Mouse (Mus musculus) midbrain, embryonic 14.5 days (tissue): Measurements from ENCODE around the gene Tepsin. TPM values are rescaled to one million over a fixed set of nuclear protein-coding genes. Genes with fewer than 3 reads are reported as not detected.
A peak's percentile ranks its signal among the peaks of the same experiment; 100 is the strongest.

Source experiments
- ATAC-seq: fragments of 200-750 bp; cut with Nextera tagmentation; 2 replicates; pipeline ENCODE4 v1.8.0; 2017; ENCODE audit warnings: moderate number of reproducible peaks, moderate library complexity; ENCODE audit not compliant: low FRiP score, low TSS enrichment
- DNase-seq: peaks from one replicate; pipeline ENCODE4 v3.0.0-alpha.2; 2015
- H3K27ac ChIP-seq: fragments of 300-500 bp; sonication (generic); replicated peaks from 2 replicates; pipeline ENCODE4 v1.5.1; 2014; ENCODE audit warnings: mild to moderate bottlenecking, low read depth, low read length, moderate library complexity
- H3K27me3 ChIP-seq: fragments of 300-500 bp; sonication (generic); 2 replicates; pipeline ENCODE4 v1.6.1; 2014; ENCODE audit warnings: low read length, control low read depth, mixed read lengths; ENCODE audit not compliant: control insufficient read depth, insufficient read depth
- H3K36me3 ChIP-seq: fragments of 300-500 bp; sonication (generic); 2 replicates; pipeline ENCODE4 v1.6.1; 2014; ENCODE audit warnings: low read length, control low read depth; ENCODE audit not compliant: control insufficient read depth, insufficient read depth
- H3K4me1 ChIP-seq: fragments of 300-500 bp; sonication (generic); 2 replicates; pipeline ENCODE4 v1.6.1; 2014; ENCODE audit warnings: mild to moderate bottlenecking, antibody characterized with exemption, low read length, control low read depth; ENCODE audit not compliant: control insufficient read depth, insufficient read depth
- H3K4me2 ChIP-seq: fragments of 300-500 bp; sonication (generic); 2 replicates; pipeline ENCODE4 v1.6.1; 2014; ENCODE audit warnings: mild to moderate bottlenecking, low read length, moderate library complexity
- H3K4me3 ChIP-seq: fragments of 300-500 bp; sonication (generic); replicated peaks from 2 replicates; pipeline ENCODE4 v1.5.1; 2014; ENCODE audit warnings: low read depth, low read length
- H3K9ac ChIP-seq: fragments of 300-500 bp; sonication (generic); replicated peaks from 2 replicates; pipeline ENCODE4 v1.6.1; 2014; ENCODE audit warnings: mild to moderate bottlenecking, low read length, moderate library complexity
- H3K9me3 ChIP-seq: fragments of 300-500 bp; sonication (generic); 2 replicates; pipeline ENCODE4 v1.6.1; 2016; ENCODE audit warnings: low read length, control low read depth, mixed read lengths; ENCODE audit not compliant: control insufficient read depth
- WGBS: fragments of 180-500 bp; shearing (Covaris S2); extraction: QIAGEN DNeasy Blood & Tissue Kit; methylation state at CpG from one replicate; pipeline ENCODE4 v1.1.7; 2014; 5-methylcytosine and 5-hydroxymethylcytosine counted together
- polyA plus RNA-seq: library from polyadenylated mRNA; unstranded; fragments of >200 nt; fragmentation: Nextera tagmentation; extraction: Ambion mirVana; gene quantifications from 2 replicates; pipeline ENCODE4 v1.2.1, GENCODE M21; 2014

The Tepsin gene
- polyA plus RNA-seq, 1 experiment from 2014 or later = 18.0 TPM

DNA sequence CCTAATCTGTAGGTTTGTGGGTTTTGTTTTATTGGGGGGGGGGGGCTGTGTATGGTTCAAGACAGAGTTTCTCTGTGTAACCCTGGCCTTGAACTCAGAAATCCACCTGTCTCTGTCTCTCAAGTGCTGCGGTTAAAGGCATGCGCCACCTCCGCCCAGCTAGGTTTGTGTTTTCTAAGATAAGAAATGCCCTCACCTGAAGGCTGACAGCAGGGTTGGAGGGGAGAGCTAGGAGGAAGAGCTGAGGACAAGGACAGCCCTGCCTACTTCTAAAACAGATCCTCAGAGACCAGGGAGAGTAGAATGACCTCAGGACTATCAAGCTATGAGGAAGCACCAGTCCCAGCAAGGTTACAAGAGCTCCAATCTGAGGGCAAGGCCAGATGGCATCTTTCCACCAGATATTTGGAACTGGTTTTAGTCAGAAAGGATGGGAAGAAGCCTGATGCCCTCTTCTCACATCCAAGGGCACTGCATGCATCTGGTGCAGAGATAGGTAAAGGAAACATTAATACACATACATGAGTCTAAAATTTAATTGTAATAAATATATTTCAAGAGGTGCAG, 5.0 kb upstream of the Tepsin start:
- no peak for ATAC-seq
- Histone ChIP-seq H3K27ac (no peak overlapping the region), H3K4me2 (no peak overlapping the region), H3K4me1 (0 out of 2 replicates have a peak, but pooled peaks cover 4% of the 10 kb centered on the region), H3K27me3 (no peaks in the 10 kb centered on the region), H3K4me3 (no peak overlapping the region), H3K9me3 (no peaks in the 10 kb centered on the region), H3K36me3 (peaks cover 42% of the 10 kb centered on the region), H3K9ac (no peak overlapping the region)
- no peak for DNase-seq
- WGBS = 96% methylated on average over 3 of the region's 3 CpGs

DNA sequence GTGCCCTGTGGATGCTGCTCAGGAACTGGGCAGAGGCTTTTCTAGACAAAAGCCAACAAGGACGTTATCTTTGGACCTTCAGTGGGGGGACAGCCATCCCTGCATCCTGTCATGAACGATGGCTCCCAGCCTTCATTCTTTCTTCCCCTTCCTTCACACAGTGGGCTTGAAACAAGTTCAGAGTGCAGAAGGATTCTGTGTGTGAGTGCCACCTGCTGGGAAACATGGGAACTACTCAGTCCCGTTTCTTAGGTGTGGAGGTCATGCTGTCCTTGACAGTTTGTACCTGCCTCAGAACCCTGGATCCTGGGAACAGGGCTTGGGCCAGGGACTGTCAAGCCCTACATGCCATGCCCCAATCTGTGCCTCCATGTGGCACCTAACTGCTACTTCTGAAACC, 2.5 kb upstream of the Tepsin start:
- no peak overlapping the region for H3K9ac ChIP-seq
- no peaks in the 10 kb centered on the region for H3K9me3 ChIP-seq
- no peak overlapping the region for H3K4me2 ChIP-seq
- WGBS = 0% methylated on average over 3 of the region's 3 CpGs
- no peaks in the 10 kb centered on the region for H3K27me3 ChIP-seq
- H3K36me3 ChIP-seq = peaks cover 36% of the 10 kb centered on the region
- ATAC-seq (no peak), DNase-seq (peak; percentile 88)
- H3K4me3 ChIP-seq = no peak overlapping the region
- H3K4me1 ChIP-seq = peaks cover 11% of the 10 kb centered on the region
- H3K27ac ChIP-seq = 0 out of 2 replicates have a peak overlapping the region, but pooled peaks have one; percentile 3

DNA sequence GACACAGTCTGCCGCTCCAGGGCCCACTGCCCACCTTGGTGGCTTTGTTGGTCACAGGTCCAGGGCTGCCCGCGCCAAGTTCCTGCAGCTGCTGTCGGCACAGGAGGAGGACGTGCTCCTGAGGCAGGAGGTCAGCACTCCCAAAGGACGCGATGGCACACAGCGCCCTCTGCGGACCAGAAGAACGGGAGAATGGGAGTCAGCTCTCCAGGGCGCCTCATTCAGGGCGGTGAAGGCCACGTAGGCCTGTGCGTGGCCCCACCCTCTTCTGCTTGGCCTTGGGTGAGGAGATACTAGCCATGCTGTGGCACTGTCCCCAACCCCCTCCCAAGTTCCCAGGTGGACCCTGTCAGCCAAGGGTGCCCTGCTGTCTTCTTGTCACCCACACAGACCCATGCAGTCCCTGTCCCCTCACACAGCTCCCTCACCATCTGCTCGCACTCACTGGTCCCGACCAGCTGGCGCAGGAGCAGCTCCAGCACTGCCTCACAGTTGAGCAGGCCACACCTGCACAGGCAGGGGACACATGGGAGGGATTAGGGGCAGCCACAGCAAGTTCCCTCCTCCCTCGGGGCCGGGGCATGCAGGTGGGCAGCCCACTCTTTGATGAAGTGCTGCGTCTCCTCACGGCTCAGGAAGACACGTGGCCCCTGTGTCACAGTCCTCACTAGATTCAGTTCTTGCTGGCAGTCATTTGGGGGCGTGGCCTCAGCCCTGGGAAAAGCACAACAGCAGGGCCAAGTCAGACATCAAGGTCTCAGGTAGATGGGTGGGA, 5.5 kb downstream of the Tepsin start:
- H3K9ac ChIP-seq = no peak overlapping the region
- 78% methylated on average over 23 of the region's 23 CpGs for WGBS
- no peak for ATAC-seq
- H3K4me2 ChIP-seq = no peak overlapping the region
- H3K27ac ChIP-seq = no peak overlapping the region
- peaks cover 61% of the 10 kb centered on the region for H3K36me3 ChIP-seq
- DNase-seq = no peak
- H3K4me3 ChIP-seq = no peak overlapping the region
- no peaks in the 10 kb centered on the region for H3K27me3 ChIP-seq
- peaks cover 7% of the 10 kb centered on the region for H3K4me1 ChIP-seq
- H3K9me3 ChIP-seq = no peaks in the 10 kb centered on the region

DNA sequence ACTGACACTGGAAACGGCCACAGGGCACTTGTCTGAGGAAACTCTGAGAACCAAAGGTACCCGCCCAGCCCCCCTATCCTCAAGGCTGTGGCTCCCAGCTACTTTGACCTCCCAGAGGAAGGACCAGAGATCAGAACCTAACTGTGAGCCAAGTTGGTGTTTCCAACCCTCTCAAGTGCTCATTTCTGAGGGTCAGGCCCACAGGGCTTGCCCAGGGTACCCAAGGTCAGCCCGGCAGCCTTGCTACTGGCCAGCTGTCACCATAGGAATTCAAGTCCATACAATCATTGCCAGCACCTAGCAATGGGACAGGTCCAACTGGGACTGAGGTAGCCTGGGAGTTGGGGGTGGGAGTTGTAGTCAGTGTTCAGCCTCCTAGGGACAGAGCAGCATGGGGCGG, 7.9 kb downstream of the Tepsin start:
- Histone ChIP-seq H3K4me1 (peaks cover 5% of the 10 kb centered on the region), H3K4me2 (no peak overlapping the region), H3K27me3 (no peaks in the 10 kb centered on the region), H3K4me3 (no peak overlapping the region), H3K9ac (no peak overlapping the region), H3K27ac (no peak overlapping the region), H3K9me3 (no peaks in the 10 kb centered on the region), H3K36me3 (peaks cover 56% of the 10 kb centered on the region)
- no peak for DNase-seq
- no peak for ATAC-seq
- 93% methylated on average over 4 of the region's 4 CpGs for WGBS

DNA sequence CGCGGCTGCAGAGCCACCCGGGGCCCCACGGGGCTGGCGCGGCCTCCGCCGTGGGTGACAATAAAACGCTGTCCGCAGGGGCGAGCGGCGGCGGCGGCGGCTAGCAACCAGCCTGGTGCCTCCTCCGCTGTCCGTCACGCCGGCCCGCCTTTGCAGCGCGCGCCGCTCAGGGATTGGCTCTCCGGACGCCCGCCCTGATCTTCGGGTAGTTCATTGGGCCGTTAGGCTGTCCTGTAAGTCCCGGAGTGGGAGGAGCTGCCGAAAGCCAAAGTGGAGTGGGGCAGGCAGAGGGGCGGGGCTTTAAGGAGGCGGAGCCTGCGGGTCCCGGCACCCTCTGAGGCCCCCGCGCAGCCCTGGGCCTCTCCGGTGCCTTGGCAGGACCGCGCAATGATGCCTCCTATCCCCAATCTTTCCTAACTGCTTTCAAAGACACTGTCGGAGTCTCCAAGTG, 11.8 kb downstream of the Tepsin start, which contains the start of gene Cep131:
TSS of gene Cep131 (minus strand) at position 126 of the 451 bp plus-strand sequence.
- peak within 1 kb of the TSS; percentile 86 for H3K27ac ChIP-seq
- H3K4me1 ChIP-seq = peaks cover 13% of the 10 kb centered on the region
- peaks cover 37% of the 10 kb centered on the region for H3K36me3 ChIP-seq
- H3K4me2 ChIP-seq = peak within 1 kb of the TSS; percentile 92
- H3K27me3 ChIP-seq = no peaks in the 10 kb centered on the region
- H3K9me3 ChIP-seq = no peaks in the 10 kb centered on the region
- under 1% methylated on average over 40 of the region's 42 CpGs for WGBS
- DNase-seq (peak; percentile 98), ATAC-seq (peak; percentile 98)
- peak within 1 kb of the TSS; percentile 99 for H3K4me3 ChIP-seq
- H3K9ac ChIP-seq = peak within 1 kb of the TSS; percentile 96

DNA sequence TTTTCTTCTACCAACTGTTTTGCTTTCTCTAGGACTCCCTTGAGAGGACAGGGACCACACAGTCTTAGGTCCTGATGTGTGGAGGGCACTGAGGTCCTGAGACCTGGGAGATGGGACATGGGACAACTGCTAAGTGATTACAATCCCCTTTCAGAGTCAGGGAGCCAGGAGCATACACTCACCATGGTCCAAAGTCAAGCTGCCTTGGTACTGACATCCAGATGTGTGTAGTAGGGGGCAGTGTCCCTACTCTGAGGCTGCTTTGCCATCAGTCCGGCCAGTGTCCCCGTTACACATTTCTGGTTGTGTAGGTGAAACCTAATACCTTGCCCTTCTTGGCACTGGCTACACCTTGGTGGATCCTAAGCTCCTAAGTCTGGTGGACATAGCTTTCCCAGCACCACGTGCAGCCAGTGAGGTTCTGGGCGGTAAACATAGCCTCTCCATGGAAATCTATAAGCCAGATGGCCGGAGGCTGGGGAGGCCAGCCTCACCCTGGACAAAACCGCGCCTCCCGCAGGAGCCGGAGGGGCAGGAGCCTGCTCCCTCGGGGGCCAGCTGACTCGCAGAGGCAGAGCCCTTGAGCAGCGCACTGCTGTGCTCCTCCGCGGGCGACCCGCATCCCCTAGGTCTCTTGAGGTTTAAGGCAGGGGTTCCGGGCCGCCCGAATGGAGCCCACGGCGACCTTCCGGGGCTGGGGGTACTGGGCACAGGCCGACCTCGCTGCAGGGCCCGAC, 12.5 kb downstream of the Tepsin start:
- Histone ChIP-seq H3K4me1 (peaks cover 13% of the 10 kb centered on the region), H3K27me3 (no peaks in the 10 kb centered on the region), H3K4me2 (peak overlapping the region; percentile 92), H3K36me3 (peaks cover 33% of the 10 kb centered on the region), H3K27ac (peak overlapping the region; percentile 86), H3K4me3 (peak overlapping the region; percentile 99), H3K9me3 (no peaks in the 10 kb centered on the region), H3K9ac (peak overlapping the region; percentile 96)
- DNase-seq (peak; percentile 62), ATAC-seq (peak; percentile 21)
- under 1% methylated on average over 25 of the region's 25 CpGs for WGBS

DNA sequence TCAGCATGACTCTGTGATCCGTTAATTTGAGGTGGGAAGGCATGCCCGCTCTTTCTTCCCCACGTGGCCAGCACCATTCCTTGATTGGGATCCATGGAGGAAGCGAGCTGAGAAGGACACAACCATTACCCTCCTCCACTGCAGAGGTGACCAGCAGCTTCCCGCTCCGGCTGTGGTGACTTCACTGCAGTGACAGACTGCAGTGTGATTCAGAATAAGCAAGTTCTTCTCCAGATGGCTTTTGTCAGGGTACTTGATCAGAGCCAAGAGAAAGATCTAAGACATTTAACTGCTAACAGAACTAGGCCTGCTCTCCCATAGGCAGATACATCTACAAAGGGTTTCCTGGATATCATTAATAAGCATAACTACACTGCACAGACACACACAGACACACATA, 18.2 kb downstream of the Tepsin start:
- Histone ChIP-seq H3K36me3 (peaks cover 77% of the 10 kb centered on the region), H3K4me2 (no peak overlapping the region), H3K27ac (no peak overlapping the region), H3K9ac (no peak overlapping the region), H3K4me3 (no peak overlapping the region), H3K27me3 (no peaks in the 10 kb centered on the region), H3K9me3 (no peaks in the 10 kb centered on the region), H3K4me1 (peaks cover 4% of the 10 kb centered on the region; the same call in 1 of the 2 replicates)
- ATAC-seq (no peak), DNase-seq (no peak)
- 94% methylated on average over 6 of the region's 6 CpGs for WGBS

DNA sequence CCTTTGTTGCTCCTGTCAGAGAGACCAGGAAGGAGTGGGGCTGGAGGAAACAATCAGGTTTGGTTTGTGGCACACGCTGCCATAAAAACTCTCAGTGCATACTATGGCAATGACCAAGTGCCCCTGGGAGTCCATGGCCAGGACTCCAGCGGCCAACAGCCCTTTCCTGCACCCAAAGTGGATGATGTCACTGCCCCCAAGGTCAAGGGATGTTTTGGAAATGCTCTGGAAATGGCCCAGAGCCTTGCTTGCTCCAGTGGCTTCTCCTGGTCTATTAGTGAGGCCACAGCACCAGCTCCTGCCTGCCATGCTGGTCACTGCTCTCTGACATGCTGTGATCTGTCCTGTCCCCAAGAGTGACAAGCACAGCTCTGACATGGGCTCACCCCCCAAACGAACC, 22.3 kb downstream of the Tepsin start:
- WGBS = 92% methylated on average over 3 of the region's 3 CpGs
- DNase-seq = no peak
- no peaks in the 10 kb centered on the region for H3K27me3 ChIP-seq
- no peak overlapping the region for H3K27ac ChIP-seq
- H3K4me3 ChIP-seq = no peak overlapping the region
- no peak for ATAC-seq
- peaks cover 95% of the 10 kb centered on the region for H3K36me3 ChIP-seq
- H3K9me3 ChIP-seq = no peaks in the 10 kb centered on the region
- H3K9ac ChIP-seq = no peak overlapping the region
- no peaks in the 10 kb centered on the region for H3K4me1 ChIP-seq
- H3K4me2 ChIP-seq = no peak overlapping the region
